Mouse (Mus musculus) neural tube, embryonic 14.5 days (tissue): ENCODE measurements around the gene Pidd1. TPM values are rescaled to one million over a fixed set of nuclear protein-coding genes. Genes with fewer than 3 reads are reported as not detected.

Experiments
- ATAC-seq: fragments of 200-750 bp; cut with Nextera tagmentation; 2 replicates; pipeline ENCODE4 v1.8.0; 2017; ENCODE audit warnings: low read depth, mild to moderate bottlenecking, moderate TSS enrichment, moderate library complexity
- H3K27ac ChIP-seq: fragments of 300-500 bp; sonication (generic); 2 replicates; pipeline ENCODE4 v1.5.1; 2014; ENCODE audit warnings: low read depth, mild to moderate bottlenecking, control low read depth, low read length, moderate library complexity, mixed read lengths
- H3K27me3 ChIP-seq: fragments of 300-500 bp; sonication (generic); 2 replicates; pipeline ENCODE4 v1.6.1; 2014; ENCODE audit warnings: low read length; ENCODE audit not compliant: control insufficient read depth, insufficient read depth
- H3K36me3 ChIP-seq: fragments of 300-500 bp; sonication (generic); 2 replicates; pipeline ENCODE4 v1.6.1; 2014; ENCODE audit warnings: low read length, mixed read lengths; ENCODE audit not compliant: control insufficient read depth, insufficient read depth
- H3K4me1 ChIP-seq: fragments of 300-500 bp; sonication (generic); 2 replicates; pipeline ENCODE4 v1.6.1; 2014; ENCODE audit warnings: low read length; ENCODE audit not compliant: control insufficient read depth, insufficient read depth
- H3K4me2 ChIP-seq: fragments of 300-500 bp; sonication (generic); 2 replicates; pipeline ENCODE4 v1.6.1; 2014; ENCODE audit warnings: mild to moderate bottlenecking, low read depth, low read length, control low read depth
- H3K4me3 ChIP-seq: fragments of 300-500 bp; sonication (generic); 2 replicates; pipeline ENCODE4 v1.5.1; 2014; ENCODE audit warnings: low read depth, low read length, control low read depth, mixed read lengths
- H3K9ac ChIP-seq: fragments of 300-500 bp; sonication (generic); replicated peaks from 2 replicates; pipeline ENCODE4 v1.6.1; 2014; ENCODE audit warnings: low read depth, mild to moderate bottlenecking, control low read depth, low read length, mixed read lengths
- H3K9me3 ChIP-seq: fragments of 300-500 bp; sonication (generic); 2 replicates; pipeline ENCODE4 v1.6.1; 2016; ENCODE audit warnings: low read length; ENCODE audit not compliant: control insufficient read depth
- WGBS: fragments of 180-500 bp; shearing (Covaris S2); extraction: QIAGEN DNeasy Blood & Tissue Kit; methylation state at CpG from one replicate; pipeline ENCODE4 v1.1.7; 2014; 5-methylcytosine and 5-hydroxymethylcytosine counted together
- polyA plus RNA-seq: library from polyadenylated mRNA; unstranded; fragments of >200 nt; fragmentation: Nextera tagmentation; extraction: Ambion mirVana; gene quantifications from 2 replicates; pipeline ENCODE4 v1.2.1, GENCODE M21; 2014

Gene Pidd1
- polyA plus RNA-seq, 1 experiment from 2014 or later, result 2.5 TPM

- no peak overlapping the region for H3K27ac ChIP-seq
- H3K36me3 ChIP-seq, result peaks cover 8% of the 10 kb centered on the region; the same call in 1 of the 2 replicates
- H3K4me2 ChIP-seq, result peak overlapping the region; percentile 54; the same call in 1 of the 2 replicates
- no peak for ATAC-seq
- no peaks in the 10 kb centered on the region for H3K9me3 ChIP-seq
- H3K4me1 ChIP-seq, result peaks cover 9% of the 10 kb centered on the region; the same call in 1 of the 2 replicates
- peaks cover 52% of the 10 kb centered on the region for H3K27me3 ChIP-seq
- H3K9ac ChIP-seq, result peak overlapping the region; percentile 45; the same call in 1 of the 2 replicates
- peak overlapping the region; percentile 18 for H3K4me3 ChIP-seq
- 11% methylated on average over 5 of the region's 5 CpGs for WGBS
These were observed 18.6 kb upstream of the Pidd1 start for GRCm38 (mm10) chr7:141462333-141462821.

GRCm38 (mm10) chr7:141461521-141462332 is 17.9 kb upstream of the Pidd1 start:
- peak overlapping the region; percentile 45 for H3K9ac ChIP-seq
- WGBS, result 3% methylated on average over 42 of the region's 59 CpGs
- no peak for ATAC-seq

DNA sequence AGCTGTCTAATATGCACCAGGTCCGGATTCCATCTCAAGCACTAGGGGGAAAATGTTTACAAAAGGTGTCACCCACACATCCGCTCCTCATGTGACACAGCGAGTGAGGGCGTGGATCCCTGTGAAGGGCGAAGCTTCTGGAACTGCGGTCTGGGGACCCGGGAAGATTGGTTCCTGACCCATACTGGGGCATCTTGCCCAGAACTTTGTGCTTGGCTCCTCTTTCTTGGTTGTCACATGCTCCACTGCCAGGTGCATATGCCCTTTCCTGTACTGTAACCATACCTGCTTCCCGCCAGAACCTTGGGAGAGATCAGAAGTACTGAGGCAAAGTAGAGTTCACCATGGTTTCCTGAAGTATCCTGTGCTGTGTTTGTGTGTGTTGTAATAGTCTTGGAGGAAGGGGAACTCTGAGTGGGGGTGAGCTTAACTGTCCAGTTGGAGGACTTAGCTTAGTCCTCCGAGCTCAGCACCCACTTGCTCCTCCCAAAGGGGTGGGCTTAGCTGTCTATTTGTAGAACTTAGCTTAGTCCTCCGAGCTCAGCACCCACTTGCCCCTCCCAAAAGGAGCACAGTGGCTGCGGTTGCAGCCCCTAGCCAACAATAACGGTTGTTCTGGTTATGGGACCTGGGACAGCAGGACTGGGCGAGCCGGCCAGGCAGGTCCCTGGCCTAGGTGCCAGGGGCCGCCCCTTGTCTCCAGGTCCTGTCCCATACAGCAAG is 16.7 kb upstream of the Pidd1 start, which contains the start of gene Cracr2b:
Gene Cracr2b (plus strand): TSS at position 704 of the 723 bp plus-strand sequence.
- H3K36me3 ChIP-seq, result peaks cover 8% of the 10 kb centered on the region; the same call in 1 of the 2 replicates
- peaks cover 49% of the 10 kb centered on the region for H3K27me3 ChIP-seq
- no peak within 1 kb of the TSS for H3K27ac ChIP-seq
- H3K9me3 ChIP-seq, result no peaks in the 10 kb centered on the region
- peak within 1 kb of the TSS; percentile 18 for H3K4me3 ChIP-seq
- peak within 1 kb of the TSS; percentile 54 for H3K4me2 ChIP-seq
- peak within 1 kb of the TSS; percentile 45 for H3K9ac ChIP-seq
- no peak for ATAC-seq
- peaks cover 14% of the 10 kb centered on the region for H3K4me1 ChIP-seq
- 81% methylated on average over 15 of the region's 15 CpGs for WGBS

More at GRCm38 (mm10) chr7:141461521-141462332, 17.9 kb upstream of the Pidd1 start:
- Histone ChIP-seq H3K9me3 (no peaks in the 10 kb centered on the region), H3K27me3 (peaks cover 52% of the 10 kb centered on the region), H3K4me2 (peak overlapping the region; percentile 54), H3K4me3 (peak overlapping the region; percentile 18), H3K36me3 (peaks cover 8% of the 10 kb centered on the region; the same call in 1 of the 2 replicates), H3K4me1 (peaks cover 6% of the 10 kb centered on the region; the same call in 1 of the 2 replicates), H3K27ac (no peak overlapping the region)

- Histone ChIP-seq H3K27me3 (peaks cover 45% of the 10 kb centered on the region), H3K4me2 (no peak overlapping the region), H3K9ac (no peak overlapping the region), H3K9me3 (no peaks in the 10 kb centered on the region), H3K27ac (no peak overlapping the region), H3K4me1 (peaks cover 14% of the 10 kb centered on the region), H3K36me3 (peaks cover 8% of the 10 kb centered on the region; the same call in 1 of the 2 replicates), H3K4me3 (no peak overlapping the region)
- WGBS, result 82% methylated on average over 5 of the region's 5 CpGs
- ATAC-seq, result no peak
These were observed 16.2 kb upstream of the Pidd1 start for GRCm38 (mm10) chr7:141460001-141460390.

DNA sequence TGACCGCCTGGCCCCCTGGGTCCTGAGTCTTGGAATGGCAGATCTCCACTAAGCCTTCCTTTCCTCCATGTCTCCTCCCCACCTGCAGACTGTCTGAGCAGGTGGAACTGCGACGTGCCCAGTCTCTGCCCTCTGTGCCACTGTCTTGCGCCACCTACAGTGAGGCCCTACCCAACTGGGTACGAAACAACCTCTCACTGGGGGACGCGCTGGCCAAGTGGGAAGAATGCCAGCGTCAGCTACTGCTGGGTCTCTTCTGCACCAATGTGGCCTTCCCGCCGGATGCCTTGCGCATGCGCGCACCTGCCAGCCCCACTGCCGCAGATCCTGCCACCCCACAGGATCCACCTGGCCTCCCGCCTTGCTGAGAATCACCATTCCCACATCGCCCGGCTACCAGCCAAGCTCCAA is 15.5 kb upstream of the Pidd1 start:
- ATAC-seq, result no peak
- peaks cover 8% of the 10 kb centered on the region; the same call in 1 of the 2 replicates for H3K36me3 ChIP-seq
- H3K4me3 ChIP-seq, result no peak overlapping the region
- no peak overlapping the region for H3K9ac ChIP-seq
- H3K27me3 ChIP-seq, result peaks cover 38% of the 10 kb centered on the region
- 90% methylated on average over 17 of the region's 17 CpGs for WGBS
- H3K27ac ChIP-seq, result no peak overlapping the region
- H3K4me1 ChIP-seq, result peaks cover 13% of the 10 kb centered on the region
- no peak overlapping the region for H3K4me2 ChIP-seq
- no peaks in the 10 kb centered on the region for H3K9me3 ChIP-seq

DNA sequence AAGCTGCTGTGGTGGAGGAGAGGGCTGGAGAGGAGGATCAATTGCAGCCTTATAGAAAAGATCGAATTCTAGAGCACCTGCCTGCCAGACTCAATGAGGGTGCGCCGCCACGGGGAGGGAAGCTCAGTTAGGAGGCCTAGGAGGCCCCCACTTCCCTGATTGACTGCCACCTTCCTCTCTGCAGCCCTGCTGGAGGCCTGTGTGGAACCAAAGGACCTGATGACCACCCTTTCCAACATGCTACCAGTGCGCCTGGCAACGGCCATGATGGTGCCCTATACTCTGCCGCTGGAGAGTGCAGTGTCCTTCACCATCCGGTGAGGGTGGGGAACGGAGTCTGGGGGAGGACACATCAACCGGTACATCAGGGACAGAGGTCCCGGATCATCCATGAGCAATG is 14.8 kb upstream of the Pidd1 start:
- Histone ChIP-seq H3K4me2 (no peak overlapping the region), H3K9me3 (no peaks in the 10 kb centered on the region), H3K4me1 (peaks cover 13% of the 10 kb centered on the region), H3K27ac (no peak overlapping the region), H3K27me3 (peaks cover 32% of the 10 kb centered on the region), H3K36me3 (peaks cover 8% of the 10 kb centered on the region; the same call in 1 of the 2 replicates), H3K4me3 (no peak overlapping the region), H3K9ac (no peak overlapping the region)
- no peak for ATAC-seq
- WGBS, result 91% methylated on average over 11 of the region's 11 CpGs

DNA sequence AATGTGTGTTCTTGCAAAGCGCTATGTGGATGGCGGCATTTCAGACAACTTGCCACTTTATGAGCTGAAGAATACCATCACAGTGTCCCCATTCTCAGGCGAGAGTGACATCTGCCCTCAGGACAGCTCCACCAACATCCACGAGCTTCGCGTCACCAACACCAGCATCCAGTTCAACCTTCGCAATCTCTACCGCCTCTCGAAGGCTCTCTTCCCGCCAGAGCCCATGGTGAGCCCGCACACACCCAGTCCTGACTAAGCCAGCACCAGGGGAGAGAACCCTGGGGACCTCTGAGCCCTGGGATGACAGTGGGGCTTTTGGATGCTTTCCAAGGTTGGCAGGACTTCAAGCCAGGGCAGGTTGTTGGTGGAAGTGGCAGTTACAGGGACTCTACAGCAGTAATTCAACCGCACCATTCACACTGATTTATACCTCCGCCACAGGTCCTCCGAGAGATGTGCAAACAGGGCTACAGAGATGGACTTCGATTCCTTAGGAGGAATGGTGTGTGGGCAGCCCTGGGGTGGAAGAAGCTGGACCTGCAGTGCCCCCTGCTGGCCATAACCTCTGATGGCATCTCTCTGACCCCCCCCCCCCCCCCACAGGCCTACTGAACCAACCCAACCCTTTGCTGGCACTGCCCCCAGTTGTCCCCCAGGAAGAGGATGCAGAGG is 14.3 kb upstream of the Pidd1 start:
- Histone ChIP-seq H3K9me3 (no peaks in the 10 kb centered on the region), H3K4me2 (no peak overlapping the region), H3K9ac (no peak overlapping the region), H3K27ac (no peak overlapping the region), H3K4me1 (peaks cover 13% of the 10 kb centered on the region), H3K27me3 (peaks cover 26% of the 10 kb centered on the region), H3K4me3 (no peak overlapping the region), H3K36me3 (peaks cover 8% of the 10 kb centered on the region; the same call in 1 of the 2 replicates)
- no peak for ATAC-seq
- WGBS, result 73% methylated on average over 15 of the region's 15 CpGs

GRCm38 (mm10) chr7:141457236-141457635 is 13.4 kb upstream of the Pidd1 start:
- no peak overlapping the region for H3K9ac ChIP-seq
- H3K4me2 ChIP-seq, result no peak overlapping the region
- H3K36me3 ChIP-seq, result peaks cover 8% of the 10 kb centered on the region; the same call in 1 of the 2 replicates
- peaks cover 13% of the 10 kb centered on the region for H3K4me1 ChIP-seq
- no peak for ATAC-seq
- no peaks in the 10 kb centered on the region for H3K9me3 ChIP-seq
- WGBS, result 93% methylated on average over 14 of the region's 14 CpGs
- no peak overlapping the region for H3K27ac ChIP-seq
- H3K4me3 ChIP-seq, result no peak overlapping the region
- peaks cover 22% of the 10 kb centered on the region for H3K27me3 ChIP-seq
